Mouse (Mus musculus) cortical plate, adult 2 months (tissue): ENCODE measurements around the gene Surf4.

Experiments used
- CTCF ChIP-seq: fragments of 200-500 bp; IDR thresholded peaks from 2 replicates; pipeline ENCODE4 v1.5.1; 2011; ENCODE audit warnings: mild to moderate bottlenecking, control low read depth, low read length; ENCODE audit not compliant: insufficient read depth; ENCODE audit errors: extremely low read depth
- POLR2A ChIP-seq: fragments of 200-500 bp; IDR thresholded peaks from 2 replicates; pipeline ENCODE4 v1.6.1; 2011; ENCODE audit warnings: mild to moderate bottlenecking, low read length, control low read depth; ENCODE audit not compliant: insufficient read depth; ENCODE audit errors: extremely low read depth

DNA sequence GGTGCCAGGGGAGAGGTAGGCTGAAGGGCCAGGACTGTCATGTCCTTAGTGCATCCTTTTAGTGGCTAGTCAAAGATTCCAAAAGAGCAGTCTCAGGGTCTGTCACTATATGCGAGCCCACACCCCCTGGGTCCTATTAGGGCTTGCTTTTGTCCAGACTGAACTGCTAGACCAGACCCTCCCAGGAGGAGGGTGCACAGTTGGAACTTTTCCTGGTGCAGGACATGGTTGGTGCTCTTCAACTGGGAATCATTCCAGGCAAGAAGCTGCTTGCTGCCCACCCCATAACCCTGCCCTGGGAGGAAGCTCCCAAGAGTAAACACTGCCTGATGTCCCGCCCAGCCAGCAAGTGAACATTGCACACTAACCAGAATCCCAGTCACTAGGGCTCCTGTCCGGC is 39.4 kb upstream of the Surf4 start, which contains the start of gene Adamts13:
- TF ChIP-seq CTCF (no peak), POLR2A (no peak)
